ENCODE assay signal across 11 mouse cellular contexts in the genomic region with DNA sequence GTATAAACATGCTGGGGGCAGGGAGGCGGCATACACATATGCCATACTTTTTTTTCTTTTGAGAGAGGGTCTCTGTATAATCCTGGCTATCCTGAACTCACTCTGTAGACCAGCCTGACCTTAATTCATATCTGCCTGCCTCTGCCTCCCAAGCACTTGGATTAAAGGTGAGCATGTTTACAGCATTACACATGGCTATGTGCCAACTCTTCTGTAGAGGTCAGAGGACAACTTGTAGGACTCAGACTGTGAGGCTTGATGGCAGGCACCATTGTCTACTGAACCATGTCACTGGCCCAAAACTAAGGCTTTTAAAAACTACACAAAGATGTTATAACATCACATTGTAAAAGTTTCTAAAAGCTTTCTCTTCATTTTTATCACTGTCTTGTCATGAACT.
"Had no signal": no experiment of that assay in that cellular context is flagged by ENCODE, and none has a peak within 500 bp of the region (broad histone marks: within the 10 kb centered on the region; RNA-seq: fewer than 3 reads in every experiment).

No protein-coding gene starts in this region.

- DNase-seq: forebrain, postnatal 0 days; gastrocnemius, postnatal 14 days; gastrocnemius, postnatal 36 days; heart, adult 11 months; heart, adult 2 months; heart, postnatal 14 days; heart, postnatal 36 days; layer of hippocampus, adult 9-11 months; layer of hippocampus, postnatal 36 days; left cerebral cortex, postnatal 4 days; lung, adult 18-20 months had no signal
